13 mouse cellular contexts compared by ENCODE assay signal in the genomic region with DNA sequence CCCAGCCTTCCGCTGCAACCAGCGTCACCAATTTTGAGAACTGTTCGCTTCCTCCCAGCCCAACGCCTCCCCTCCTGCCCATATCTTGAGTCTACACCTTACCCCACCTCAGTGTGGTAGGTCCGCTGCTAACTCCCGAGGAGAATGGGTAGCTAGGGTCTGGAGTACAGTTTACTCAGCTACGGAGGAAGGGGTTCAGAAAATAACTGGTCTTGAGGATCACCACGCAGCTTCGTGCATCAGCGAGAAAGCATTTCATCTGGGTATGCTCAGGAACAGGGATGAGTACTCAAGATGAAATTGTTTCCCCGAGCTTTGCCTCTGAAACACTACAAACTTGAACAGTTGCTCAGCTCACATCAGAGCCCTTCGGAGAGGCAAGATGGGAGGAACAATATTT. TPM values are rescaled to one million over a fixed set of nuclear protein-coding genes. Genes with fewer than 3 reads are reported as not detected.
DNase-seq lines count a peak whose midpoint lies in the region; ATAC-seq lines count a peak whose summit lies in the region.
"Had no signal": no experiment of that assay in that cellular context is flagged by ENCODE, and none has a peak within 500 bp of the region (broad histone marks: within the 10 kb centered on the region; RNA-seq: fewer than 3 reads in every experiment).

No protein-coding gene starts in this region.

- ATAC-seq in CD4-positive, CD25-positive, alpha-beta regulatory T cell, adult 4 months: no peak
- no peak for ATAC-seq in forebrain, embryonic 15.5 days (replicated peaks)
- ATAC-seq in midbrain, embryonic 16.5 days: no peak
- ATAC-seq in cerebellum, adult (ENCODE audit: insufficient number of reproducible peaks, low FRiP score, low TSS enrichment): no peak

- H3K4me2 ChIP-seq in forebrain, embryonic 15.5 days (replicated peaks): peak overlapping the region; percentile 33
- peak overlapping the region; percentile 4; the same call in 1 of the 2 replicates for H3K4me2 ChIP-seq in midbrain, embryonic 16.5 days (ENCODE audit: low read length)

- peak overlapping the region; percentile 80 for H3K27ac ChIP-seq in forebrain, embryonic 15.5 days (replicated peaks)
- H3K27ac ChIP-seq in midbrain, embryonic 16.5 days (ENCODE audit: low read length): no peak overlapping the region
- H3K27ac ChIP-seq: kidney, postnatal 0 days had no signal

- peaks cover 54% of the 10 kb centered on the region for H3K27me3 ChIP-seq in forebrain, embryonic 15.5 days
- peaks cover 51% of the 10 kb centered on the region for H3K27me3 ChIP-seq in midbrain, embryonic 16.5 days (ENCODE audit: control insufficient read depth, insufficient read depth, low read depth, low read length)

- H3K9me3 ChIP-seq in forebrain, embryonic 15.5 days: no peaks in the 10 kb centered on the region
- H3K9me3 ChIP-seq in midbrain, embryonic 16.5 days (replicated peaks; ENCODE audit: control insufficient read depth, low read length, poor library complexity, severe bottlenecking): no peaks in the 10 kb centered on the region

- H3K4me3 ChIP-seq in forebrain, embryonic 15.5 days: peak overlapping the region; percentile 24
- H3K4me3 ChIP-seq in midbrain, embryonic 16.5 days (ENCODE audit: low read depth, low read length): no peak overlapping the region

- 1% methylated on average over 12 of the region's 12 CpGs for WGBS in forebrain, embryonic 15.5 days
- WGBS in midbrain, embryonic 16.5 days: 3% methylated on average over 12 of the region's 12 CpGs

- H3K9ac ChIP-seq in forebrain, embryonic 15.5 days (replicated peaks): no peak overlapping the region
- no peak overlapping the region for H3K9ac ChIP-seq in midbrain, embryonic 16.5 days (ENCODE audit: low read depth, low read length)

- peak; percentile 23 for DNase-seq in CD4-positive, CD25-positive, alpha-beta regulatory T cell, adult 2 months (ENCODE audit: low read depth, low spot score)
- DNase-seq in embryo, embryonic 11 days: peak; percentile 54
- no peak for DNase-seq in frontal cortex, postnatal 36 days (ENCODE audit: low spot score in 2 of 2)
- no peak for DNase-seq in urinary bladder, postnatal 36 days (ENCODE audit: low spot score in 2 of 2)
- DNase-seq: adrenal gland, postnatal 14 days; left cerebral cortex, postnatal 4 days; lung, adult 18-20 months had no signal

- H3K36me3 ChIP-seq in forebrain, embryonic 15.5 days: no peaks in the 10 kb centered on the region
- no peaks in the 10 kb centered on the region for H3K36me3 ChIP-seq in midbrain, embryonic 16.5 days (ENCODE audit: control insufficient read depth, insufficient read depth, low read length)

- H3K4me1 ChIP-seq in forebrain, embryonic 15.5 days: peaks cover 56% of the 10 kb centered on the region
- H3K4me1 ChIP-seq in midbrain, embryonic 16.5 days (ENCODE audit: control insufficient read depth, insufficient read depth, low read length): peaks cover 23% of the 10 kb centered on the region

RNA-seq across cellular contexts. Expression of gene Sp9, which starts 3.4 kb away (rescaled TPM):
- polyA plus RNA-seq in CD4-positive, CD25-positive, alpha-beta regulatory T cell, adult 4 months (2017; shearing (Covaris generic)): not detected
- polyA plus RNA-seq in forebrain, embryonic 15.5 days (2015; fragmentation: Nextera tagmentation; extraction: Ambion mirVana): 12.4 and 13.5 TPM in 2 replicates
- polyA plus RNA-seq in midbrain, embryonic 16.5 days (2015; fragmentation: Nextera tagmentation; extraction: Ambion mirVana): 3.0 and 4.2 TPM in 2 replicates
- polyA plus RNA-seq: heart, postnatal 0 days; kidney, postnatal 0 days had no signal

RNA-seq across cellular contexts. Expression of gene Scrn3, which starts 44.1 kb away (rescaled TPM):
- 10 to 100 TPM; 11.4 to 11.5 TPM for polyA plus RNA-seq in CD4-positive, CD25-positive, alpha-beta regulatory T cell, adult 4 months (2017; shearing (Covaris generic))
- 8.5 and 9.3 TPM in 2 replicates for polyA plus RNA-seq in forebrain, embryonic 15.5 days (2015; fragmentation: Nextera tagmentation; extraction: Ambion mirVana)
- 6.7 and 8.1 TPM in 2 replicates for polyA plus RNA-seq in midbrain, embryonic 16.5 days (2015; fragmentation: Nextera tagmentation; extraction: Ambion mirVana)

RNA-seq across cellular contexts. Expression of gene Cir1, which starts 44.2 kb away (rescaled TPM):
- 10 to 100 TPM; 18.1 to 29.4 TPM for polyA plus RNA-seq in CD4-positive, CD25-positive, alpha-beta regulatory T cell, adult 4 months (2017; shearing (Covaris generic))
- 28.5 and 30.5 TPM in 2 replicates for polyA plus RNA-seq in forebrain, embryonic 15.5 days (2015; fragmentation: Nextera tagmentation; extraction: Ambion mirVana)
- 25.5 and 26.6 TPM in 2 replicates for polyA plus RNA-seq in midbrain, embryonic 16.5 days (2015; fragmentation: Nextera tagmentation; extraction: Ambion mirVana)

RNA-seq across cellular contexts. Expression of gene Ola1, which starts 49.6 kb away (rescaled TPM):
- 10 to 100 TPM; 77.4 to 77.6 TPM for polyA plus RNA-seq in CD4-positive, CD25-positive, alpha-beta regulatory T cell, adult 4 months (2017; shearing (Covaris generic))
- polyA plus RNA-seq in forebrain, embryonic 15.5 days (2015; fragmentation: Nextera tagmentation; extraction: Ambion mirVana): 97.2 and 99.5 TPM in 2 replicates
- polyA plus RNA-seq in midbrain, embryonic 16.5 days (2015; fragmentation: Nextera tagmentation; extraction: Ambion mirVana): 97.1 and 98.5 TPM in 2 replicates

Comparison
In these comparisons a context has a peak if more than half of its experiments do, and no peak if none do; other contexts are left out.
1. DNase-seq: peak in CD4-positive, CD25-positive, alpha-beta regulatory T cell, adult 2 months (single experiment) and embryo, embryonic 11 days (single experiment); none in frontal cortex, postnatal 36 days (0 of 2) and urinary bladder, postnatal 36 days (0 of 2).